Mouse (Mus musculus): Measurements from ENCODE around the gene Hsd17b11.
"Not testable (repeated sequence)": the region's sequence is repeated elsewhere in the genome, so short reads cannot be mapped to it uniquely, and the experiment has no call there.

The Hsd17b11 gene

GRCm38 (mm10) chr5:104035824-104036223 lies 14.1 kb upstream of the Hsd17b11 start:
- no peak for DNase-seq (ENCODE audit: low read depth)

- DNase-seq (ENCODE audit: low read depth): no peak
These were observed 13.3 kb upstream of the Hsd17b11 start for GRCm38 (mm10) chr5:104035066-104035465.

GRCm38 (mm10) chr5:104032434-104033097 lies 10.8 kb upstream of the Hsd17b11 start:
- no peak for DNase-seq (ENCODE audit: low read depth)

- DNase-seq (ENCODE audit: low read depth): no peak
These were observed 3.6 kb upstream of the Hsd17b11 start for GRCm38 (mm10) chr5:104025245-104025854.

GRCm38 (mm10) chr5:104024762-104025161 lies 3.0 kb upstream of the Hsd17b11 start:
- no peak for DNase-seq (ENCODE audit: low read depth)

- not testable (repeated sequence) for DNase-seq (ENCODE audit: low read depth)
These were observed 2.5 kb upstream of the Hsd17b11 start for GRCm38 (mm10) chr5:104024193-104024592.

GRCm38 (mm10) chr5:104023289-104024020 lies 1.7 kb upstream of the Hsd17b11 start:
- DNase-seq (ENCODE audit: low read depth): no peak

- peak; percentile 18 for DNase-seq (ENCODE audit: low read depth)
These were observed 839 bp upstream of the Hsd17b11 start for GRCm38 (mm10) chr5:104022558-104022957.

- no peak for DNase-seq (ENCODE audit: low read depth)
These were observed 10.3 kb downstream of the Hsd17b11 start for GRCm38 (mm10) chr5:104011419-104011818.

- DNase-seq (ENCODE audit: low read depth): no peak
These were observed 11.5 kb downstream of the Hsd17b11 start for GRCm38 (mm10) chr5:104010261-104010660.

- DNase-seq (ENCODE audit: low read depth): no peak
These were observed 12.3 kb downstream of the Hsd17b11 start for GRCm38 (mm10) chr5:104009421-104009820.

- no peak for DNase-seq (ENCODE audit: low read depth)
These were observed 13.9 kb downstream of the Hsd17b11 start for GRCm38 (mm10) chr5:104007801-104008200.

GRCm38 (mm10) chr5:104006811-104007210 lies 14.9 kb downstream of the Hsd17b11 start:
- DNase-seq (ENCODE audit: low read depth): no peak

GRCm38 (mm10) chr5:104003955-104004354 lies 17.8 kb downstream of the Hsd17b11 start:
- DNase-seq (ENCODE audit: low read depth): no peak

- no peak for DNase-seq (ENCODE audit: low read depth)
These were observed 18.3 kb downstream of the Hsd17b11 start for GRCm38 (mm10) chr5:104003256-104003931.

GRCm38 (mm10) chr5:104002549-104003255 lies 19.0 kb downstream of the Hsd17b11 start:
- no peak for DNase-seq (ENCODE audit: low read depth)

GRCm38 (mm10) chr5:103999738-104000137 lies 22.0 kb downstream of the Hsd17b11 start:
- DNase-seq (ENCODE audit: low read depth): peak; percentile 86

GRCm38 (mm10) chr5:103998739-103999138 lies 23.0 kb downstream of the Hsd17b11 start:
- no peak for DNase-seq (ENCODE audit: low read depth)

GRCm38 (mm10) chr5:103995181-103995580 lies 26.5 kb downstream of the Hsd17b11 start:
- peak; percentile 57 for DNase-seq (ENCODE audit: low read depth)

- no peak for DNase-seq (ENCODE audit: low read depth)
These were observed 27.1 kb downstream of the Hsd17b11 start for GRCm38 (mm10) chr5:103994669-103995068.

GRCm38 (mm10) chr5:103993601-103994000 lies 28.1 kb downstream of the Hsd17b11 start:
- DNase-seq (ENCODE audit: low read depth): peak; percentile 42

- DNase-seq (ENCODE audit: low read depth): no peak
These were observed 28.9 kb downstream of the Hsd17b11 start for GRCm38 (mm10) chr5:103992831-103993230.

Measured in naive thymus-derived CD4-positive, alpha-beta T cell, adult 2 months (primary cell).